Mouse (Mus musculus) urinary bladder, postnatal 25 days (tissue): ENCODE measurements around the gene Erich3.
A peak's percentile ranks its signal among the peaks of the same experiment; 100 is the strongest.
"Not testable (repeated sequence)": the region's sequence is repeated elsewhere in the genome, so short reads cannot be mapped to it uniquely, and the experiment has no call there.

Source experiments
- DNase-seq: peaks from one replicate; pipeline ENCODE4 v3.0.0; 2022; ENCODE audit warnings: low spot score

The Erich3 gene

DNA sequence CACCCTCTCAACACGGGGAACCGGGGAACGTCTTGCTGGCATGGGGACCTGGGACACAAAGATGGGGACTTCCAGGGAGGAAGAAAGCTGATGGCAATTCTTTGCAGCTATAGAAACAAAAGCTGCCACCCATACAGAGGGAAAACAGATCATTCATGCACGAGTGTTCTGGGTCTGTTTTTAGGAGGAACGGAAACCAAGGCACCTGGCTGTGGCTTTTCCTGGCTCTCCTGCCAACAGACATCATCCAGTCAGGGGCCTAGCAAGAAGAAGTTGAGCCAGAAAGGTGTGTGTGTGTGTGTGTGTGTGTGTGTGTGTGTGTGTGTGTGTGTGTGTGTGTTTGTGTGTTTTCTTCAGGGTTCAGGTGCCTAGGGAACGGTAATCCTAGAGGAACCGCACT is at the start of gene Erich3:
Gene Erich3, plus strand, starts transcription at position 315 of the 400 bp plus-strand sequence.
- no peak for DNase-seq

DNA sequence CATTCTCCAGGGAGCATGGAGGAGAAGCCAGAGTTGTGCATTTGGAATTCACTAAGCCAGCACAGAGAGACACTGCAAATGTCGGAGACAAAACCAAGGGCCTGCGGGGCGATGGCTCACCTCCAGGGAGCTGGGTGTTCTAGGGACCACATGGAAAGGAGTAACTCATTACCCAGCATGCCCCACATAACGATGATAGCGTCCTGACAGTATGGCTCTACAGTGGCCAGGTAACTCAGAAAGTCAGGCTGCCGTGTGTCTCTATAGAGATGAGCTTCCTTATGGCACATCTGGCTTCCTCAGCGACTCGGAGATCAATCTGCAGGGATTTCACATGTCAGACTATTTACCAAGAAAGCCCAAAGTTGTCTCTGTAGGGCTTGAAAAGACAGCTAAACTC is 48.9 kb upstream of the Erich3 start:
- DNase-seq: no peak

DNA sequence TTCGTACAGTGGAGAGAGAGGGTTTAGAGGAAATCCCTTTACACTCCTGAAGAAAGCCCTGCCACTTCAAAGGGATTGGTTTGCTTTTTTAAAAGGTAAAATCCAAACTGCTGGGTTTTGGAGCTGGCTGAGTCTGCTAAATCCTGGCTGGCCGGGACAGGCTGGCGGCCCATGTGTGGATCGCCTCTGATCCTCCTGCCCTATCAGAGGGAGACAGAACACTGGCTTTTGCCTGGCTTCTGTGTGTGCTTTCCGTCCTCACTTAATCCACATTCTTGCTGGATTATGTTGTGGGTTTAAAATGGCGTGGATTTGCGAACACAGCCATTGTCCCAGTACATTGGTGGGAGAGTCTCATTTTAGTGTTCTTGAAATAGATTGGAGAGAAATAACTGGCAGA is 48.4 kb upstream of the Erich3 start:
- DNase-seq: no peak

DNA sequence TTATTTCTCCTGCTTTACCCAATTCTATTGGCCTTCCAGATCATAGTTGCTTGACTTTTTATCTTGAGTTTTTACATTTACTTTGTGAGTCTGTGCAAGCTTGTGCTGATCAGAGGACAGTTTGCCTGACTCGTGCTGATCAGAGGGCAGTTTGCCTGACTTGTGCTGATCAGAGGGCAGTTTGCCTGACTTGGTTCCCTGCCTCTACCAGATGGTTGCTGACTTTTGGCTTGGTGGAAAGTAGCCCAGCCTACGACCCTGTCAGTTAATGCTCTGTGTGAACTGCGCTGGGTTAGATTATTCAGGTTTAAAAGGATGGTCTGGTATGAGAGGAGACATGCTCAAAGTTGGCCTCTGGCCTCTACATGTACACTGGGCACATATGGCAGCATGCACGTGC is 47.6 kb upstream of the Erich3 start:
- DNase-seq: no peak

DNA sequence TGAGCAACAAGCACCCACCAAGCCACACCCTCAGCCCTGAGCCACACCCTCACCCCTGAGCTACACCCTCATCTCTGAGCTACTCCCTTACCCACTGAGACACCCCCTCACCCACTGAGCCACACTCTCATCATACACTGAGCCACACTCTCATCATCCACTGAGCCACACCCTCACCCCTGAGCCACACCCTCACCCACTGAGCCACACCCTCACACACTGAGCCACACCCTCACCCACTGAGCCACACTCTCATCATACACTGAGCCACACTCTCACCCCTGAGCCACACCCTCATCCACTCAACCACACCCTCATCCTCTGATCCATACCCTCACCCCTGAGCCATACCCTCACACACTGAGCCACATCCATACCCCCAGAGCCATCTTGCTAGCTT is 35.4 kb upstream of the Erich3 start:
- DNase-seq: no peak

DNA sequence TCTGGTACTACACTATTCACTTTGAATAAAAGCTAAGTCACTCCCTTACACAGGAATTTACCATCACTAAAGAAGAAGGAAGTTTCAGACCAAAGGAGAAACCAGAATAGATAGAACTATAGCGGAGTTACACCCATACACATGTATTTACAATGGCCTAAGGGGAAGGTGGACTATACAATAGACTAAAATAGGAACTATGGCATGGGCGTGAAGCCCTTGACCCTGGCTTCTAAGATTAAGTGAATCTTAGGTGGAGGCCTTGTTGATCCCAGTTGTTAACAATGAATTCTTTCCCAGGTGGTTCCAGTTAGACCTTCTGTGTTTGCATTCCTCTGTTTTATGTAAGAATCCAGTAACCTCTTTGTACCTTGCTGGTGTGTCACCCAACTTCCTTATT is 32.4 kb upstream of the Erich3 start:
- not testable (repeated sequence) for DNase-seq

DNA sequence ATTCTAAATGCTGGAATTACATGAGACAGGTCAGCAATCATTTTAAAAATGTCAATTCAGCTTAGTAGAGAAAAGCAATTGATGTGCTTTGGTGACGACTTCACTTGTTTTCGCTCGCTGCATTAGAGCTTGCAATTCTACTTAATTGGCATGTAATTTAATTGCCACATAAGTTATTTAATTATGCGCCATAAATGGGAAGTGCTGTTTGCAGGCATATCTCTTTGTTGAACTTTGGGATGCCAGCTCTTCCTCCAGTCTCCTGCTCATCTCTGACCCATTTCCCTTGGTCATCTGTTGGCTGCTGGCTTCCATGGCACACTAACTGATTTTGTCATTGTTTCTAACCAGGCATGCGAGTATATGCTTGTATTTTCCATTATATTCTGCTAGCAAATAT is 30.6 kb upstream of the Erich3 start:
- DNase-seq: no peak

DNA sequence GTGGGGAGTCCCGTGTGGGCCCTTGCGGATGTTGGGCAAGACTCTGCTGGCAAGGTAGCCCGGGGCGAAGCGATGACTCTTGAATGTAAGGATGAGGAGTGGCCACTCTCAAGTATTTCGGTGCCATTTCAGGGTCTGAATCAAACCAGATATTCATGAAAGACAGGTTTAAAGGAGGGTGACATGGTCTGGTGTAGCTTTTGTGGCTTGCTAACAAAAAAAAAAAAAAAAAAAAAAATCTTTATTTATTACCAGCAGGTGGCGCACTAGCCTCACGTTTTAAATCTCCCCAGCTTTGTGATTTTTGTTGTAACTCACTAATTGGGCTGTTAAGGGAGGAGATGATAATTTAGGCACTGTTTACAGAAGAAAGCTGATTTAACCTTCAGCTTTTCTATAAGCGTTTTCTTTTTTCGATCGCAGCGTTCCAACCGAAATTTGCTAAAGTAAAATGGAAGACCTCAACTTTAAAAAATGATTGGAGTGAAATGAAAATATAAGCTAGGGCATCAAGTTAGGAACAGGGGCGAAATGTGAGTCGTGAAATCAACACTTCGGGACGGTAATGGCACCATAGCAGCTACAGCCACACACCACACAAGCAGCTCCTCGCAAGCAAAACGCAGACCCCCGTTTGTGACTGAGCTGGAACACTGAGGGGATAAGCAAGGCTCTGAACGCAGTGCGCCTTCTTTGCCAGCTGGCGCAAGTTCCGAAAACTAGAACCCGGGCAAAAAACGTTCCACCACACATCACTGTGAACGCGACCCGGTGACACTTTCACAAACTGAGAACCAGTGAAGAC is 16.8 kb upstream of the Erich3 start:
- DNase-seq: no peak

DNA sequence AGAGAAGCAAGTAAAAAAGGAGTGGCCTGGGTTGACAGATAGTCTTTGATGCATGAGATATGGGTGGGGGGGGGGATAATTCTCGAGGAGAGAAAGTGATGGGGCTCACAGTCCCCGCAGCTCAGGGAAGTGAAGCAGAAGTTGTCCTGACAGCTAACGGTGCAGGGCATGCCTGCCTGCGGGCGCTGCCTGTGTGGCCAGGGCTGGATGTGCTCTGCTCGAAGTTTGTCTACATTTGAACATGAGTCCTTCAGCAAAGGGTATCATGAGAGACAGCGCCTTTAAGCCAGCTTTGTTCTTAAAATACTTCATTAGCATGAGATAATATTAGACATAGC is 16.2 kb upstream of the Erich3 start:
- DNase-seq: no peak

DNA sequence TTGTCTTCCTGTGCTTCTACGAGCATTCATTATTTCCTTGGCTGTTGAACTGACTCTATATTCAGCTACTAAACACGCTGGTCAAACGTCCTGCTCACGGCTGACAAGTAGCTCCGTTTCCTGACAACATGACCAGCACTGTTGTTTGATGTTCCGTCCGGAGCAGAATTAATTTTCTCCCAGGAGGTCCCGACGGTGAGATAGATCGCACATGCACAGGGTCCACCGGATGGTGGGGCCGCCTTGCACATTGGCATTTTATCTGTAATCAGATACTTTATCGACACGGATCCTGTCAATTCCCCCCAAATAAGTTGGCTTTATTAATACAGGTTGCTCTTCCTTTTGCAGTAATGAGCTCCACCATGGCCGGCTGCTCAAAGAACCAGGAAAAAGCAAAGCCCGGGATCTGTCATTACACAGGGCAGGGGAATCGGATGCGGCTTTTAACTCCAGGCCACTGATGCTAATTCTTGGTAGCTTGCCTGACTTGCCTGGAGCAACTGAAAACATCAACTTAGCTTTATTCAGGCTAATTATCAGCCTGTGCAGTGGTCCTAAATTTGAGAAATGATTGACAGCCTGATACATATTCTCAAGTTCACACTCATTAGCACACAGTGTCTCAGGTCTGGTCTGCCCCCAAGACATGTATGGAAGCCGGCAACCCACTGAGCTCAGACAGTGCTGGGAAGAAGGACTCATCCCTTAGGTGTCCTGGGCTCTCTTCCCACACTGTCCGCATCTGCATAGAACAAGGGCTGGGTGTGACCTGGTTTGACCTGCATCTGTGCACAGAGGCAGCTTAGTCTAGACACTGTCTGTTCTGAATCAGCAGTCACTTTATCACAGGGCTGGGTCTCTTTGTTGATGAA is 14.0 kb upstream of the Erich3 start:
- no peak for DNase-seq

DNA sequence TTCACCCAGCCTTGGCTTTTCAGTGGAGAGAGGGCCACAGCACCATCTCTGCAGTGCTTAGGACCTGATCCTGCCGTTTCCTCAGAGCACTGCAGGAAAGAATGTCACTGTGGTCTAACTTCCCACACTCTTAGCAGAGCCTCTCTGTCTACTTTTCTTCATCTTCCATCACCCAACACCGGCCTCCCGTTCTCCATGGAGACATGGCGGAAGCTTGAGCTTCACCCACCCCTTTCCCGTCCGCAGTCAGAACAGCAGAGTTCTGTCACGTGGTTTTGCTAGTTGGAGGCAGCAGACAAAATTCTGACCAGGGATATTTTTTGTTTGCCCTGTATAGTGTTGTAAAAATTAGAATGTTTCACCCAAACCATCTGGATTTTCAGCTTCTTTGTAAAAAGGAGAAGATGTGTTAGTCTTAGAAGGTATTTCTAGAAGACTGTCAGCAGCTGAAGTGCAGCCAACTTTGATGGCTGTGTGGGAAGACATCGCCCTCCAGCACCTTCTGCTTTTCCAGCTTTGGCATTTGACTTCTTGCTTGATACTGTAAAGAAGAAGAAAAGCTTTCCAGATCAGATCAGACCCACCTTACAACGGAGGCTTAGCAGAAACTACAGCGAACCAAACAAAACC is 12.4 kb upstream of the Erich3 start:
- no peak for DNase-seq

DNA sequence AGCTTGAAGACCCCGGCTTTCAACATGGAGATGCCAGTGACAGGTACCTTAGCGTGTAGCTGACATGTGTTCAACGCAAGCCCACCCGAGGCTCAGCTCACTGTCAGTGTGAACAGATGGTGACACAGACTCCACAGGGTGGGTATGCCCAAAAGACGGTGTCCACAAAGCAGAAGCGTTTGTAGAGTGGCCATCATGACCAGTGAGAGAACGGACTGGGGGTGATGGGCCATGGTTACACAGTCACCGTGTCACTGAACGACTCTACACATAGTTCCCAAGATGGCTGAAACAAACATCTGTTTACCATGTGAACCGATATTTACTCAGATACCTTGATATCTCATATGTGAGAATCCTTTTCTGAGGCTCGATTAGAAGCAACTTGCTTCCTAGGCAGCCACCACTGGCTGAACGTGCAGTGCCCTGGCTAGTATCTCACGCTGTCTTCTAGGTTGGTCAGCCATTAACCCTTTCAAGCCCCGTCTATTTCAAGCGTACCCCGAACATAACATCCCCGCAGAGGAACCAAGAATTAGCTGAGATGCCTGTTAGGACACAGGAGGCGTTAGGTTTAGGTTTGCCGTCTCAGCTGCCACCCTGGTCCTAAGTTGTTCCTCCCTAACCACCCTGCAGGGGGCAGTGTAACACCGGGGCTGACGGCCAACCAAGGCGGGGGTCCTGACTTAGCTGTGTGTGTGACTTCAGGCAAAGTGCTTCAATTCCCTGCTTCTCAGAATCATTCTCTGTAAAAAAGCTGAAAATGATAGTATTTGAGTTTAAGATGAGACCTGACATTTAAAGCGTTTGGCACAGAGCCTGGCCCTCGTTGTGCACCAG is 10.9 kb upstream of the Erich3 start:
- peak; percentile 10 for DNase-seq

DNA sequence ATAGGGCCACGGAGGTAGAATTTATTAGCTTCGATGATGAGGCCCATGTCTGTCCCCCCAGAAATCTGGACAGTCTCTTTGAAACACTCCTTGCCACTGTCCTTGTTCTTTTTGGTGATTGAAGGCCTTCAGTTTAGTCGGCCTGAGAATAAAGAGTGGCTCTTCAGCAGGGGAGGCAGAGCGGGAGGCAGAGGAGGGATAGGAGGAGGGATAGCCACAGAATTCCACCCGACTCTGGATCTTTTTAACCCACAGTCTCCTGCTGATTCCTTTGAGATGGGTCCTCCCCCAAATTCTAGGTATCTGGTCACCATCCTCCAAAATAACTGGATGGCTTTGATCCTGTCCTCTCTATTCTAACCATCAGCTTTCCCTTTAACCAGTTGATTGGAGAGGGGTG is 10.2 kb upstream of the Erich3 start:
- DNase-seq: no peak

DNA sequence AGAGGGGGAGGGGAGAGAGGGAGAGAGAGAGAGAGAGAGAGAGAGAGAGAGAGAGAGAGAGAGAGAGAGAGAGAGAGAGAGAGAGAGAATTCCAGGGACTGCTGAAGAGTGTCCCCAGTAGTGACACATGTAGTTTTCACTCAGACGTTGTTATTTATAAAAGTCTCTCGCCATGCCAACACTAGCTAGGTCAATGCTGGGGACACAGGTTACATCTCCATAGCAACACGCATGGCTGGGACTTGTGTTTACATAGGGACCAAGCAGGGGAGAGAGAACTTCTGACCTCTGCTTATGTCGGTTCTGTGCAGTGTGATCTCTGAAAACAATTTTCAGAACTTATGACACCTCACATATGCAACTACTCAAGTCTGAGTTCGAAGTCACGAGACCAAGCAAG is 9.4 kb upstream of the Erich3 start:
- DNase-seq: no peak

DNA sequence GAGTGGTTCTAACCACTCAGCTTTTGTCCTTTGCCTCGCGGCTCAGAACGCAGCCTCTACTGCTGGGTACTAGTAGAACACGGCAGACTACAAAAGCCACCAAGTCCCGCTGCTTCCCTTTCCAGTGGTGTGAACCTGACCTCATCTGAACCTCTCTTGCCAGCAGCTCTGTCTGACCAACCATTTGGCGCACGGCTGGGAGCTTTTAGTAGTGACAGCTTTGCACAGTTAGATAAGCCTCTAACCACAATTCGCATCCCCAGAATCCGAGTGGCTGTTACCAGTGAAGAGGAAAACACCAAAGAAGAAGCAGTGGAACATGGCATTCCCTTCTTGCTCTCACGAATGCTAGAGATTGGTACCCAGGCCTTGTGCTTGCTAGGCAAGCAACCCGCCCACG is 8.8 kb upstream of the Erich3 start:
- no peak for DNase-seq

DNA sequence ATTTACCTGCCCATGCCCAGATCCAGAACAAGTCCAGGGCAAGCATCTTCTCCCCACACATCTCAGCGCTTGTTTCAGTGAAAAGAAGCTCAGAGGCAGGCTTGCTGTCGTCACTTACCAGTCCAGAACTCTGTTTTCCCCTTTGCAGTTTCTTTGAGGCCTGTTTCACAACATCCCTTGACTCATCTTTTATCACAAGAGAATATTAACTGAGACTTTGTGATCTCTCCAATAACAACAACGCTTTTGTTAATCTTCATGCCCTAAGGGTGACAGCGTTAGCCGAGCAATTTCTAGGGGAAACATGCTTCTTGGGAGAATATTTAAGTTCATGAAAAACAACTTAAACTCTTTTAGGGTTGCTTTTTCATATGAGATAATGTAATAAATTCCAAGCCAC is 7.9 kb upstream of the Erich3 start:
- no peak for DNase-seq

DNA sequence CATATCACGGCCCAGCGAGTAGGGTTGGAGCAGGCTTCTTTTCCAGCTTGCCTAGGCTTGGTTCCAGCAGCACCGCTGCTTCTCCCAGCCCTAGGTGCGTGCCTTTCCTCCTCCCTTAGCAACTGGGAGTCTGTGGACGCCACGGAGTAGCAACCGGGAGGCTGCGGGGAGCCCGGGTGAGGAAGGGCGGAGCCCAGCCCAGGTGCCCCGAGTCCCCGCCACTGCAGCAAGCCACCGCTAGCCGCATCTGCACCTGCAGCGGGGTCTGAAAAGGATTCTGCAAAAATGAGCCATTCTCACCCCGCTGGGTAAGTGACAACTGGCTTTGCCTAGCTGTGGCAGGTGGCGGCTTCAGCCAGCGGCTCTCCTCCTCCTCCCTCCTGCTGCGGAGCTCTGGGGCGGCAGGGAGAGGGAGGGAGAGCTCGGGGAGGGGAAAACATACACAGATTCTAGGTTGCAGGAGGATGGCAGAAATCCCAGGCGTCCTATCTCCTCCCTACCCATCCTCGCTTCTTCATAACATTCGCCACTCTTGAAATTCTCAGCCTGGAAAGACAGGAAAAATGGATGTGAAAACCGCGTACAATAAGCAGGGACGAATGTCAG is 420 bp downstream of the Erich3 start:
- DNase-seq: no peak

DNA sequence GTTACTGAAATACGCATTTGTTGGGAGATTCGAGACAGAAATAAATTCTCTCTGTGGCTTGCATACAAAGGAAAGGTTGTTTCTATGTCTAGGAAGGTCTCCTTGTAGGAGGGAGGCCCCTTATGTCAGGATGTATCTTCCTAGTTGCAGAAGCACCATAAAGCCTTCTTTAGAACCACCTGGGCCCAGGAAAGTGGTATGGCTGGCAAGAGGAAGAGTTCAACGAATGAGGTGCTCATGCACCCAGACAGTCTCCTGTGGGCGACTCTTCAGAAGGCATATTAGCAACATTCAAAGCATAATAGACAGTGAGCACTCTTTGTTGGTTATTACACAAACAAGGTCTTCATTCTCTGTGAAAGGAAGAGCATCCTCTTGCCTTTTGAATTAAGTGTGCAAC is 977 bp downstream of the Erich3 start:
- no peak for DNase-seq

DNA sequence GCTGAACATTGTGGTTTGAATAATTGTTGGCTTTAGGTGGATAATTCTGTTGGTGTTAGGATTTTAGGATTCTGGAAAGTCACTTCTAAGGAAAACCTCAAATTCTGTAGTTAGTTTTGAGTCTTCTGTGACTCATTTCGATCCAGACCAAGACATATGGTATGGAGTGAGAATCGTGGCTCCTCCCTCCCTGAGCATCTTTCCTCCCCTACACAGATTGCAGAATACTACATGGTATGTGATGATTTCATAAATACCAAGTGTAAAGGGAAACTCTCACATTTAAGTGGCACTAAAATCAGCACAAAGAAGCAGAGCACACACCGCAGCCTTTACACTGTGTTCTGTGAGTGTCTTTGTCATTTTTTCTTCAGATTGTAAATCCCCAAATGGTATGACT is 4.8 kb downstream of the Erich3 start:
- no peak for DNase-seq

DNA sequence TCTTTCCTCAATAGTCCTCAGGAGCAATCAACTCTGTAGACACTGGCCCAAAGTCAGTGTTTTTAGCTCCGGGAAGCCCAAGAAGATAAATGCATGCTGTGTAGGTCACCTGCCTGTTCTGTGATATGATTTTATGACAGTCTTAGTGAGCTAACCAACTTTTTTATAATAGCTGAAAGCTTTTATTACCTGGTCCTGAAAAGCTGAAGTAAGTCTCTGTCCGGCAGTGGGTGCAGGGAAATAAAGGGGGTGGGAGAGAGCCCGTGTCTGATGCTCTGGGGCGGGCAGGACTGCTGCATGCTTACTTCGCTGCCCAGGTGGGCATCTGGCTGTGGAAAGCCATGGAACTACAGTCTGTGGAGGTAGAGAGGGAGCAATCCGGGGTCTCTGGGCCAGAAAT is 6.9 kb downstream of the Erich3 start:
- DNase-seq: no peak

DNA sequence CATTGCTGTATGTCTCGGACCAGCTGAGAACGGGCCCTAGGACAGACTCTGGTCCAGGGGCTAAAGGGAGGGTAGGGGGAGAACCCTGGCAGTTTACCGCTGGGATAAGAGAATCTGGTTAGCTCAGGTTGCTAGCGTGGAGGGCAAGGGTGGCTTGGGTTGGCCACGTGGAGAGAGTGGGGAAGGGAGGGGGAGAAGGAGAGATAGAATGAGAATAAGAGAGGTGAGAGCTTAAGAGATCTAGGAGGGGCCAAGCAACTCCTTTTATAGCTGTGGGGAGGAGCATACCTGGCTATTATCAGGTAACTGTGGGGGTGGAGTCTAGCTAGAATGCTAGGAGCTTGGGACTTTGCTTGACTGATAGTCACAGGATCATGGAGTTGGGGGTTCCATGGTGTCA is 7.4 kb downstream of the Erich3 start:
- DNase-seq: no peak

DNA sequence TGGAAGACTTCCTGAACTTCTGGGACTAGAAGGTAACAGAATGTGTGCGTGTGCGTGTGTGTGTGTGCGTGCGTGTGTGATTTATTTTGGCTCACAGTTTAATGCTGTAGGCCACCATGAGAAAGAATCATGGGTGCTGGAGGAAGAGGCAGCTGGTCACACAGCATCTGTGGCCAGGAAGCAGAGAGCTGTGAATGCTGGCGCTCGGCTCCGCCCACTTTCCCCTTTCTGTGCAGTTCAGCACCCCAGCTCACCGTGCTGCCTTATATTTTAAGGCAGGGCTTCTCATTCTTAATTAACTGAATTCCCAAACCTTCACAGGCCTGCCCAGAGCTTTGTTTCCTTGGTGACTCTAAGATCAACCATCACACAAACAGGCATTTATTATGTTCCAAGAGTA is 9.7 kb downstream of the Erich3 start:
- DNase-seq: no peak
